Mouse (Mus musculus) midbrain, embryonic 11.5 days (tissue): Measurements from ENCODE around the gene Smarca5. TPM values are rescaled to one million over a fixed set of nuclear protein-coding genes. Genes with fewer than 3 reads are reported as not detected.

ENCODE experiments used
- ATAC-seq: fragments of 200-750 bp; cut with Nextera tagmentation; 2 replicates; pipeline ENCODE4 v1.8.0; 2017; ENCODE audit warnings: moderate TSS enrichment, moderate library complexity; ENCODE audit not compliant: low FRiP score
- DNase-seq: peaks from one replicate; pipeline ENCODE4 v3.0.0; 2015; ENCODE audit warnings: low spot score; ENCODE audit errors: missing footprints
- H3K27ac ChIP-seq: fragments of 300-500 bp; sonication (generic); 2 replicates; pipeline ENCODE4 v1.5.1; 2014; ENCODE audit warnings: low read depth, low read length
- H3K27me3 ChIP-seq: fragments of 300-500 bp; sonication (generic); 2 replicates; pipeline ENCODE4 v1.6.1; 2014; ENCODE audit warnings: mild to moderate bottlenecking, low read length, moderate library complexity, mixed read lengths; ENCODE audit not compliant: control insufficient read depth, insufficient read depth
- H3K36me3 ChIP-seq: fragments of 300-500 bp; sonication (generic); 2 replicates; pipeline ENCODE4 v1.6.1; 2014; ENCODE audit warnings: mild to moderate bottlenecking, low read length, moderate library complexity, mixed read lengths; ENCODE audit not compliant: control insufficient read depth, insufficient read depth
- H3K4me1 ChIP-seq: fragments of 300-500 bp; sonication (generic); 2 replicates; pipeline ENCODE4 v1.6.1; 2014; ENCODE audit warnings: low read length; ENCODE audit not compliant: control insufficient read depth, insufficient read depth
- H3K4me2 ChIP-seq: fragments of 300-500 bp; sonication (generic); 2 replicates; pipeline ENCODE4 v1.6.1; 2014; ENCODE audit warnings: mild to moderate bottlenecking, moderate library complexity
- H3K4me3 ChIP-seq: fragments of 300-500 bp; sonication (generic); 2 replicates; pipeline ENCODE4 v1.5.1; 2014; ENCODE audit warnings: low read depth, low read length
- H3K9ac ChIP-seq: fragments of 300-500 bp; sonication (generic); 2 replicates; pipeline ENCODE4 v1.6.1; 2014; ENCODE audit warnings: low read length
- H3K9me3 ChIP-seq: fragments of 300-500 bp; sonication (generic); 2 replicates; pipeline ENCODE4 v1.6.1; 2016; ENCODE audit warnings: low read length; ENCODE audit not compliant: control insufficient read depth
- WGBS: fragments of 180-500 bp; shearing (Covaris S2); extraction: QIAGEN DNeasy Blood & Tissue Kit; methylation state at CpG from one replicate; pipeline ENCODE4 v1.1.7; 2014; 5-methylcytosine and 5-hydroxymethylcytosine counted together
- polyA plus RNA-seq: library from polyadenylated mRNA; unstranded; fragments of >200 nt; fragmentation: Nextera tagmentation; extraction: Ambion mirVana; gene quantifications from 2 replicates; pipeline ENCODE4 v1.2.1, GENCODE M21; 2014

Gene Smarca5
- polyA plus RNA-seq, 1 experiment from 2014 or later = 182 TPM

DNA sequence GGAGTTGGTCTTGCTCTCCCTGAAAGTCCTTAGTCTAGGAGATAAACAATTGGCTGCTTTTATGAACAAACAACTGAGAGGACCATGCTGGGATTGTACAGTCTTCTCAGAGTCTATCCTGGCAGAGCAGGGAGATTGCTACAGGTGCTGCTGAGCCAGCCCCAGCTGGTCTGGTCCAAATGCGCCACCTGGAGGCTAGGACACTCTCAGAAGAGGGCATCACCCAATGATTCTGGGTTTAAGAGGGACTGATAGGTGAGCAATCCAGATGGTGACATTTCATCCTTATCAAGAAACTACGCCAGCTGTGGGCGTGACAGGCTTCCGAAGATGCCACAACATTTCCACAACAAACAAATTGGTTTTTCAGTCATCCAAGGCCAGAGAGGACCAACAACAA lies 51.2 kb downstream of the Smarca5 start:
- Histone ChIP-seq H3K9me3 (no peaks in the 10 kb centered on the region), H3K9ac (no peak overlapping the region), H3K36me3 (no peaks in the 10 kb centered on the region), H3K4me3 (no peak overlapping the region), H3K4me2 (no peak overlapping the region), H3K27ac (no peak overlapping the region), H3K27me3 (no peaks in the 10 kb centered on the region), H3K4me1 (no peaks in the 10 kb centered on the region)
- DNase-seq = peak; percentile 80
- peak; percentile 57; the same call in 1 of the 2 replicates for ATAC-seq
- whole genome bisulfite sequencing = 51% methylated on average over 4 of the region's 4 CpGs

DNA sequence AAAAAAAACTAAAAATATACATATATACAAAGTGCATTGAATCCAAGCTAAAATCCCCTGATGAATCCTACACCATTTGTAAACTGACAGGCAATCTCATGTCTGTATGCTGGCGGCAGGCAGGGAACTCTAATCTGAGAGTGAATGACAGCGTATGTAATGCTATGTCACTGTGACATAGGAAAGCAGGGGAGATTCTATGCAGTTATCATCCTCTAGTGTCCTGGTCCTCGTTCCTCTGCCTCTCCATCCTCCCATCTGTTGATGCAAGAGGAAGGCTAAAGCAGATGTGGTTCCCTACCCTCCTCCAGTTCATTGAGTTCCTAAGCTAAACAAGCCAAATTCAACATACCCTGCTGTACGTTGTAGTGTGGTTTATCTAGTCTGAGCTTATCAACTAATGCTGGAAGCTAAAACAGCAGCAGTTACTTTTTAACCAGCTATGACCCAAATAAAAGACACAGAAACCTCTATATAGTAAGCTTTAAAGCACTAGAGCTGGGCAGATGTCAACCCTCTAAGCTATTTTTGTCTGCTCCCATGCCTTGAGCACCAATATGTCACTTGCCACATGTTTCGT lies 55.5 kb downstream of the Smarca5 start:
- Histone ChIP-seq H3K4me3 (no peak overlapping the region), H3K27ac (no peak overlapping the region), H3K36me3 (no peaks in the 10 kb centered on the region), H3K9me3 (no peaks in the 10 kb centered on the region), H3K27me3 (no peaks in the 10 kb centered on the region), H3K9ac (no peak overlapping the region), H3K4me2 (no peak overlapping the region), H3K4me1 (no peaks in the 10 kb centered on the region)
- DNase-seq (no peak), ATAC-seq (no peak)
- WGBS = 83% methylated on average over 5 of the region's 5 CpGs

- Histone ChIP-seq H3K4me1 (no peaks in the 10 kb centered on the region), H3K36me3 (no peaks in the 10 kb centered on the region), H3K27ac (no peak overlapping the region), H3K4me2 (no peak overlapping the region), H3K9ac (no peak overlapping the region), H3K27me3 (no peaks in the 10 kb centered on the region), H3K4me3 (no peak overlapping the region), H3K9me3 (no peaks in the 10 kb centered on the region)
- no peak for ATAC-seq
- peak; percentile 59 for DNase-seq
- 79% methylated on average over 5 of the region's 5 CpGs for WGBS
These were observed 56.7 kb downstream of the Smarca5 start for GRCm38 (mm10) chr8:80682594-80682993.

GRCm38 (mm10) chr8:80669277-80669901 lies 69.9 kb downstream of the Smarca5 start:
- H3K27ac ChIP-seq = no peak overlapping the region
- ATAC-seq = no peak
- no peak for DNase-seq
- H3K9me3 ChIP-seq = no peaks in the 10 kb centered on the region
- H3K27me3 ChIP-seq = no peaks in the 10 kb centered on the region
- H3K4me2 ChIP-seq = no peak overlapping the region
- H3K4me3 ChIP-seq = no peak overlapping the region
- WGBS = 83% methylated on average over 17 of the region's 17 CpGs
- H3K4me1 ChIP-seq = no peaks in the 10 kb centered on the region
- H3K9ac ChIP-seq = no peak overlapping the region
- H3K36me3 ChIP-seq = no peaks in the 10 kb centered on the region

- Histone ChIP-seq H3K27ac (no peak overlapping the region), H3K9ac (no peak overlapping the region), H3K27me3 (no peaks in the 10 kb centered on the region), H3K4me3 (no peak overlapping the region), H3K9me3 (no peaks in the 10 kb centered on the region), H3K36me3 (no peaks in the 10 kb centered on the region), H3K4me2 (no peak overlapping the region), H3K4me1 (no peaks in the 10 kb centered on the region)
- ATAC-seq (no peak), DNase-seq (no peak)
- 88% methylated on average over 3 of the region's 3 CpGs for WGBS
These were observed 75.8 kb downstream of the Smarca5 start for GRCm38 (mm10) chr8:80663476-80663875.

DNA sequence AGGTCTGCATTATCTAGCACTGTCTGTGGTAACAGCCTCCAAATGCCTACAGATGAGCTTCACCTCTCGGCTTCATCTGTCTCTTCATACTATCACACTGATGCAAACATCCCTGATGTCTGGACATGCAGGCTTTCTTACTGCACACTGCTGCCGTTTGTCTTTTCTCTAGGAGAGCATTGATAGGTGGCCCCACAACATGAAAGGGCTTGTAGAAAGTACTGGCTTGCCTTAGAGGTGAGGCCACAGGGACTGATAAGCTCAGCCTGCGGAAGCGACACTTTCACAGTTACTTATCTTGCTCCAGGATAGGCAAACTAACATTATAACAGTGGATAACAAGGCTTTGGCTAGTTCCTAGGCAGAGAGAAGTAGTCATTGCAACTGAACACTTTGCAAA lies 78.2 kb downstream of the Smarca5 start:
- 91% methylated on average over 4 of the region's 4 CpGs for WGBS

DNA sequence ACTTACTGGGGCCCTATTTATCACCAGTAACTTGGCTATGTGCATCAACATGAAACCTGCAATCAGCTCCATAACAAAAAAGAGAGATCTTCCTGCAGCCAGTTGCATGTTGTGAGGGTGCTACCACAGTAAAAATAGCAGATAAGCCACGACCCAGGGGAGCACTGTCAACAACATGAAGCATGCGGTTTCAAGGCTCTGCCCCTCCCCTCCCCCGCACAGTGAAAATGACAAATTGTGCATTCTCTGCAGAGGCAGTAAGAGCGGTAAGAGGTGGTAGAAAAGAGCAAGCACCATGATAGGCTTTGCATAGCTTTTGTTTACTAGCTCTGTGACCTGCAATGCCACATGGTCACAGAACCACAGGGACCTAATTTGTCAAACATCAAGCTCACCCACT lies 81.7 kb downstream of the Smarca5 start:
- Histone ChIP-seq H3K27me3 (no peaks in the 10 kb centered on the region), H3K4me3 (no peak overlapping the region), H3K27ac (no peak overlapping the region), H3K9me3 (no peaks in the 10 kb centered on the region), H3K4me2 (no peak overlapping the region), H3K9ac (no peak overlapping the region), H3K36me3 (no peaks in the 10 kb centered on the region), H3K4me1 (no peaks in the 10 kb centered on the region)
- 59% methylated on average over 4 of the region's 4 CpGs for WGBS
- ATAC-seq (no peak), DNase-seq (no peak)

More for the DNA sequence above, 78.2 kb downstream of the Smarca5 start:
- ATAC-seq (no peak), DNase-seq (no peak)
- Histone ChIP-seq H3K4me1 (no peaks in the 10 kb centered on the region), H3K27ac (no peak overlapping the region), H3K36me3 (no peaks in the 10 kb centered on the region), H3K27me3 (no peaks in the 10 kb centered on the region), H3K4me2 (no peak overlapping the region), H3K9ac (no peak overlapping the region), H3K4me3 (no peak overlapping the region), H3K9me3 (no peaks in the 10 kb centered on the region)

Other genes starting within 250 kb of the Smarca5 start
- gene Gypa, start 245.7 kb downstream of the Smarca5 start, polyA plus RNA-seq = 18.5 and 20.0 TPM in 2 replicates
- gene Frem3, start 128.4 kb downstream of the Smarca5 start, polyA plus RNA-seq = 0.01 TPM in 1 of 2 replicates, not detected in the other
- 17.2 and 18.0 TPM in 2 replicates for gene Gab1, start 141.0 kb upstream of the Smarca5 start, polyA plus RNA-seq